Mouse (Mus musculus) CH12.LX (cell line): Measurements from ENCODE around the gene Sncb. TPM values are rescaled to one million over a fixed set of nuclear protein-coding genes. Genes with fewer than 3 reads are reported as not detected.

Experiments used
- DNase-seq: peaks from one replicate; pipeline ENCODE4 v3.0.0-alpha.2; 2013; ENCODE audit errors: extremely low read depth
- H3K27ac ChIP-seq: 2 replicates; pipeline ENCODE4 v1.5.1; 2012; ENCODE audit warnings: low read depth, mild to moderate bottlenecking, control low read depth, moderate library complexity; ENCODE audit not compliant: insufficient read depth
- H3K27me3 ChIP-seq: replicated peaks from 2 replicates; pipeline ENCODE3; 2012; ENCODE audit warnings: inconsistent platforms
- H3K36me3 ChIP-seq, 2 experiments: replicated peaks in 1 of 2; 2 replicates each; pipeline versions ENCODE3 to v1.6.1; 2012; ENCODE audit warnings: inconsistent platforms in 1 of 2, low read length in 1 of 2, mild to moderate bottlenecking in 1 of 2, mixed read lengths in 1 of 2, moderate library complexity in 1 of 2; ENCODE audit not compliant: control insufficient read depth in 1 of 2, insufficient read depth in 1 of 2
- H3K4me1 ChIP-seq, 2 experiments: 2 replicates each; pipeline ENCODE4 v1.6.1; 2012; ENCODE audit warnings: inconsistent platforms in 1 of 2, moderate library complexity in 1 of 2; ENCODE audit not compliant: insufficient read depth in 2 of 2, control insufficient read depth in 1 of 2
- H3K4me2 ChIP-seq: 2 replicates; pipeline ENCODE4 v1.6.1; 2012; ENCODE audit warnings: low read depth, mild to moderate bottlenecking, control low read depth; ENCODE audit not compliant: poor library complexity, insufficient read depth, severe bottlenecking
- H3K4me3 ChIP-seq, 3 experiments: fragments of 150-350 bp in 1 of 3; sonication (generic) in 1 of 3; replicated peaks in 1 of 3; 2 replicates each; pipeline versions ENCODE3 to v1.5.1; 2011 to 2012; ENCODE audit warnings: low read depth in 2 of 3, low read length in 2 of 3, mild to moderate bottlenecking in 2 of 3, moderate library complexity in 2 of 3, control low read depth in 1 of 3, improper control_type of control experiment in 1 of 3, inconsistent platforms in 1 of 3, mixed read lengths in 1 of 3; ENCODE audit not compliant: poor library complexity in 1 of 3
- H3K79me2 ChIP-seq: replicated peaks from 2 replicates; pipeline ENCODE4 v1.6.1; 2012; ENCODE audit warnings: mild to moderate bottlenecking, moderate library complexity; ENCODE audit not compliant: control insufficient read depth, poor library complexity, insufficient read depth, severe bottlenecking; ENCODE audit errors: extremely low read depth
- H3K9ac ChIP-seq: 2 replicates; pipeline ENCODE4 v1.6.1; 2012; ENCODE audit warnings: low read depth, mild to moderate bottlenecking, control low read depth, moderate library complexity; ENCODE audit not compliant: insufficient read depth
- H3K9me3 ChIP-seq: replicated peaks from 2 replicates; pipeline ENCODE3; 2012; ENCODE audit warnings: low read length, inconsistent platforms, mixed read lengths
- BHLHE40 ChIP-seq: IDR thresholded peaks from 2 replicates; pipeline ENCODE4 v1.6.1; 2011; ENCODE audit warnings: mild to moderate bottlenecking, low read depth, low read length, improper control_type of control experiment
- CTCF ChIP-seq, 2 experiments: IDR thresholded peaks in 1 of 2; conservative IDR thresholded peaks in 1 of 2; 2 replicates each; pipeline ENCODE4 v1.5.1; 2011 to 2012; ENCODE audit warnings: low read depth in 2 of 2, low read length in 2 of 2, improper control_type of control experiment in 1 of 2, inconsistent platforms in 1 of 2, mild to moderate bottlenecking in 1 of 2, moderate library complexity in 1 of 2
- E2F4 ChIP-seq: IDR thresholded peaks from 2 replicates; pipeline ENCODE4 v1.6.1; 2011; ENCODE audit warnings: low read depth, low read length, improper control_type of control experiment; ENCODE audit not compliant: insufficient replicate concordance
- ETS1 ChIP-seq: conservative IDR thresholded peaks from 2 replicates; pipeline ENCODE4 v1.6.1; 2012; ENCODE audit warnings: low read depth, mild to moderate bottlenecking, inconsistent platforms, low read length, improper control_type of control experiment, moderate library complexity
- IRF4 ChIP-seq: IDR thresholded peaks from 2 replicates; pipeline ENCODE4 v1.6.1; 2014; ENCODE audit warnings: low read depth, mild to moderate bottlenecking, inconsistent platforms, low read length, improper control_type of control experiment
- JUN ChIP-seq: IDR thresholded peaks from 2 replicates; pipeline ENCODE4 v1.6.1; 2011; ENCODE audit warnings: low read depth, mild to moderate bottlenecking, low read length, improper control_type of control experiment, moderate library complexity; ENCODE audit not compliant: insufficient read depth
- JUND ChIP-seq: conservative IDR thresholded peaks from 2 replicates; pipeline ENCODE4 v1.6.1; 2011; ENCODE audit warnings: low read depth, low read length, improper control_type of control experiment
- MAX ChIP-seq: IDR thresholded peaks from 2 replicates; pipeline ENCODE4 v1.6.1; 2011; ENCODE audit warnings: low read length, improper control_type of control experiment
- MEF2A ChIP-seq: IDR thresholded peaks from 2 replicates; pipeline ENCODE4 v1.6.1; 2014; ENCODE audit warnings: low read depth, mild to moderate bottlenecking, inconsistent platforms, low read length, improper control_type of control experiment, borderline replicate concordance
- MYC ChIP-seq: IDR thresholded peaks from 2 replicates; pipeline ENCODE4 v1.6.1; 2011; ENCODE audit warnings: low read depth, mild to moderate bottlenecking, improper control_type of control experiment, low read length
- NELFE ChIP-seq: IDR thresholded peaks from 2 replicates; pipeline ENCODE4 v1.6.1; 2011; ENCODE audit warnings: low read depth, low read length, improper control_type of control experiment
- POLR2A ChIP-seq: IDR thresholded peaks from 2 replicates; pipeline ENCODE4 v1.6.1; 2011; ENCODE audit warnings: low read depth, mild to moderate bottlenecking, improper control_type of control experiment, low read length
- POLR2AphosphoS2 ChIP-seq: IDR thresholded peaks from 2 replicates; pipeline ENCODE4 v1.6.1; 2011; ENCODE audit warnings: low read depth, low read length, improper control_type of control experiment
- RAD21 ChIP-seq: IDR thresholded peaks from 2 replicates; pipeline ENCODE4 v1.6.1; 2011; ENCODE audit warnings: low read depth, mild to moderate bottlenecking, low read length, improper control_type of control experiment, moderate library complexity
- RCOR1 ChIP-seq: conservative IDR thresholded peaks from 2 replicates; pipeline ENCODE4 v1.6.1; 2012; ENCODE audit warnings: low read depth, mild to moderate bottlenecking, inconsistent platforms, low read length, improper control_type of control experiment
- SMC3 ChIP-seq: IDR thresholded peaks from 2 replicates; pipeline ENCODE4 v1.6.1; 2011; ENCODE audit warnings: low read depth, low read length, improper control_type of control experiment
- UBTF ChIP-seq: IDR thresholded peaks from 2 replicates; pipeline ENCODE4 v1.6.1; 2012; ENCODE audit warnings: low read depth, mild to moderate bottlenecking, inconsistent platforms, low read length, improper control_type of control experiment, moderate library complexity
- USF1 ChIP-seq: IDR thresholded peaks from 2 replicates; pipeline ENCODE4 v1.6.1; 2014; ENCODE audit warnings: low read depth, mild to moderate bottlenecking, inconsistent platforms, low read length, improper control_type of control experiment
- ZKSCAN1 ChIP-seq: IDR thresholded peaks from 2 replicates; pipeline ENCODE4 v1.6.1; 2012; ENCODE audit warnings: low read depth, inconsistent platforms, low read length, improper control_type of control experiment, borderline replicate concordance
- ZMIZ1 ChIP-seq: IDR thresholded peaks from 2 replicates; pipeline ENCODE4 v1.6.1; 2012; ENCODE audit warnings: low read depth, mild to moderate bottlenecking, inconsistent platforms, low read length, improper control_type of control experiment
- ZNF384 ChIP-seq: IDR thresholded peaks from 2 replicates; pipeline ENCODE4 v1.6.1; 2012; ENCODE audit warnings: low read depth, low read length, improper control_type of control experiment, inconsistent platforms
- dilution Hi-C: fragments of 300-500 bp; cut with MboI; formaldehyde crosslinking; loops from 2 replicates; pipeline ENCODE4 v1.14.3; 2020; ENCODE audit warnings: low sequenced_read_pairs; ENCODE audit not compliant: extremely low pct_unique_long_range_greater_than_20kb, extremely low pct_ligation_motif_present
- in situ Hi-C: fragments of 300-500 bp; cut with MboI; formaldehyde crosslinking; loops from 3 replicates; pipeline ENCODE4 v1.14.3; 2019; ENCODE audit warnings: low sequenced_read_pairs, low pct_ligation_motif_present, low pct_unique_long_range_greater_than_20kb, mixed read lengths
- polyA plus RNA-seq: library from polyadenylated mRNA; unstranded; fragments of >175 nt; gene quantifications from 2 replicates; pipeline ENCODE4 v1.2.1, GENCODE M21; 2012; ENCODE audit warnings: low read depth; ENCODE audit not compliant: insufficient read length
- total RNA-seq, 2 experiments: library from RNA; depleted of rRNA; stranded (reverse); fragments of 300-350 nt in 1 of 2; fragments of >200 nt in 1 of 2; gene quantifications; 2 replicates each; pipeline ENCODE4 v1.2.3; 2012 to 2014

The Sncb gene
- total and polyA plus RNA-seq, 3 experiments: not detected

GRCm38 (mm10) chr13:54746896-54747295, 19.5 kb downstream of the Sncb start:
- H3K4me3 ChIP-seq: no peak overlapping the region
- no peak overlapping the region for H3K9ac ChIP-seq
- peaks cover 52% of the 10 kb centered on the region for H3K27me3 ChIP-seq
- TF ChIP-seq POLR2A: no peak
- TF ChIP-seq MEF2A: no peak
- no peak for TF ChIP-seq ZNF384
- TF ChIP-seq RCOR1: no peak
- no peak for TF ChIP-seq CTCF (conservative IDR thresholded peaks at IDR 0.05 in 1 of 2, IDR thresholded peaks at IDR 0.05 in 1 of 2; ENCODE audit: low read depth in 2 of 2, low read length in 2 of 2)
- TF ChIP-seq MYC: no peak
- TF ChIP-seq POLR2AphosphoS2: no peak
- no peak for TF ChIP-seq SMC3
- TF ChIP-seq RAD21: no peak
- TF ChIP-seq JUN: no peak
- TF ChIP-seq USF1: no peak
- TF ChIP-seq ETS1: no peak
- no peak for TF ChIP-seq BHLHE40
- no peak for TF ChIP-seq IRF4
- no peak for TF ChIP-seq E2F4
- no peak for TF ChIP-seq NELFE
- no peak for TF ChIP-seq ZMIZ1
- no peak for DNase-seq
- no peaks in the 10 kb centered on the region for H3K36me3 ChIP-seq
- in situ Hi-C loops (no loop called here), dilution Hi-C loops (no loop called here)
- no peaks in the 10 kb centered on the region for H3K4me1 ChIP-seq
- peaks cover 7% of the 10 kb centered on the region for H3K9me3 ChIP-seq
- H3K4me2 ChIP-seq: no peak overlapping the region
- no peak overlapping the region for H3K27ac ChIP-seq
- no peaks in the 10 kb centered on the region for H3K79me2 ChIP-seq

- Histone ChIP-seq H3K36me3 (no peaks in the 10 kb centered on the region), H3K27ac (no peak overlapping the region), H3K9me3 (peaks cover 7% of the 10 kb centered on the region), H3K9ac (no peak overlapping the region), H3K4me1 (no peaks in the 10 kb centered on the region), H3K79me2 (no peaks in the 10 kb centered on the region), H3K4me2 (no peak overlapping the region), H3K27me3 (peaks cover 55% of the 10 kb centered on the region), H3K4me3 (no peak overlapping the region)
- DNase-seq: no peak
- no peak for TF ChIP-seq JUND
- no peak for TF ChIP-seq MAX
- no peak for TF ChIP-seq RAD21
- no peak for TF ChIP-seq UBTF
- no peak for TF ChIP-seq E2F4
- no peak for TF ChIP-seq ZKSCAN1
- TF ChIP-seq SMC3: no peak
- in situ Hi-C loops: no loop called here
- dilution Hi-C loops: no loop called here
These were observed 20.3 kb downstream of the Sncb start for GRCm38 (mm10) chr13:54746110-54746509.
